Mouse (Mus musculus) kidney, adult 9 months (tissue): ENCODE measurements at regions not wholly inside any gene's neighbourhood (a gene's known extent, or its start where the extent isn't known, plus 50 kb on each side); places are given as distances from the start of the nearest gene placed in this dataset.

Source experiments
- DNase-seq: peaks from one replicate; pipeline ENCODE4 v3.0.0; 2022

- peak; percentile 79 for DNase-seq
These were observed 258.3 kb downstream of the Cd83 start for GRCm38 (mm10) chr13:44042730-44043493.

- DNase-seq, result no peak
These were observed 258.9 kb downstream of the Cd83 start for GRCm38 (mm10) chr13:44043494-44043885.

- DNase-seq, result no peak
These were observed 260.1 kb downstream of the Cd83 start for GRCm38 (mm10) chr13:44044546-44045216.

GRCm38 (mm10) chr13:44046436-44046835 lies 261.9 kb downstream of the Cd83 start:
- DNase-seq, result peak; percentile 77

GRCm38 (mm10) chr13:44054157-44054556 lies 269.6 kb downstream of the Cd83 start:
- DNase-seq, result no peak

- DNase-seq, result peak; percentile 92
These were observed 271.3 kb downstream of the Cd83 start for GRCm38 (mm10) chr13:44055573-44056491.

- peak; percentile 15 for DNase-seq
These were observed 272.1 kb downstream of the Cd83 start for GRCm38 (mm10) chr13:44056716-44057115.

GRCm38 (mm10) chr13:44057542-44057941 lies 273.0 kb downstream of the Cd83 start:
- no peak for DNase-seq

- no peak for DNase-seq
These were observed 273.7 kb downstream of the Cd83 start for GRCm38 (mm10) chr13:44058277-44058676.

GRCm38 (mm10) chr13:44059436-44059835 lies 274.9 kb downstream of the Cd83 start:
- DNase-seq, result no peak

GRCm38 (mm10) chr13:44061286-44061685 lies 276.7 kb downstream of the Cd83 start:
- DNase-seq, result no peak

GRCm38 (mm10) chr13:44061721-44062300 lies 277.2 kb downstream of the Cd83 start:
- peak; percentile 46 for DNase-seq

- DNase-seq, result peak; percentile 50
These were observed 278.7 kb downstream of the Cd83 start for GRCm38 (mm10) chr13:44063317-44063716.

GRCm38 (mm10) chr13:44064026-44064425 lies 279.5 kb downstream of the Cd83 start:
- DNase-seq, result no peak

- DNase-seq, result peak; percentile 96
These were observed 281.2 kb downstream of the Cd83 start for GRCm38 (mm10) chr13:44065741-44066185.

- DNase-seq, result peak; percentile 52
These were observed 282.7 kb downstream of the Cd83 start for GRCm38 (mm10) chr13:44067244-44067643.

GRCm38 (mm10) chr13:44068951-44069350 lies 284.4 kb downstream of the Cd83 start:
- DNase-seq, result no peak

- DNase-seq, result no peak
These were observed 288.5 kb downstream of the Cd83 start for GRCm38 (mm10) chr13:44073122-44073521.

GRCm38 (mm10) chr13:44074172-44074571 lies 289.6 kb downstream of the Cd83 start:
- DNase-seq, result no peak

GRCm38 (mm10) chr13:44077022-44077421 lies 292.4 kb downstream of the Cd83 start:
- DNase-seq, result no peak

GRCm38 (mm10) chr13:44085621-44086510 lies 301.3 kb downstream of the Cd83 start:
- DNase-seq, result peak; percentile 6

- DNase-seq, result no peak
These were observed 302.2 kb downstream of the Cd83 start for GRCm38 (mm10) chr13:44086801-44087200.
